Mouse (Mus musculus) left cerebral cortex, postnatal 10 days (tissue): ENCODE results near the gene Ccdc60. TPM values are rescaled to one million over a fixed set of nuclear protein-coding genes. Genes with fewer than 3 reads are reported as not detected.

Source experiments
- DNase-seq, 2 experiments: peaks; one replicate each; pipeline ENCODE4 v3.0.0; 2021 to 2022; ENCODE audit warnings: low spot score in 2 of 2, mixed read lengths in 1 of 2; ENCODE audit errors: extremely low spot score in 1 of 2
- intact Hi-C: fragments of 180-260 bp; cut with DNase I; formaldehyde crosslinking; loops from one replicate; pipeline ENCODE4 v1.15.1; 2025
- total RNA-seq, 2 experiments: library from RNA; stranded (reverse); gene quantifications; 2 replicates each; pipeline ENCODE4 v1.2.3; 2021

Ccdc60 gene
- total RNA-seq, 2 experiments from 2014 or later, result 0.09 to 0.41 TPM

DNA sequence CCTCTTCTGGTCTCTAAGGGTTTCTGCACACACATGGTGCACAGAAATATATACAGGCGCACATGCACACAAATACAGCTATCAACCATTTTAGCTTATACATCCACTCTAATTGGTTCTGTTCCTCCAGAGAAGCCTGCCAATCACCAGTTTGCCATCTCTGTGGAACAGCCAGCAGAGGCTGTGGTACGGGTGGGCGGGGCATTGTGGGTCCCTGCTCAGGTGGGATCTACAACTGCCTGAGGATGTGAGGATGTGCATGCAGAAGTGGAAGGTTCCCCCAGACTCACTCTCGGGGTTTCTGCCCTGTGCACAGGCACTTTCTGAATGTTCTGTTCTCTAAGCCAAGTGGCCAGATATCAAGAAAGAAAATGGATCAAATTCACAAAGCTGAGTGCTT lies 10.8 kb downstream of the Ccdc60 start:
- intact Hi-C loops, result no loop called here
- no peak for DNase-seq

DNA sequence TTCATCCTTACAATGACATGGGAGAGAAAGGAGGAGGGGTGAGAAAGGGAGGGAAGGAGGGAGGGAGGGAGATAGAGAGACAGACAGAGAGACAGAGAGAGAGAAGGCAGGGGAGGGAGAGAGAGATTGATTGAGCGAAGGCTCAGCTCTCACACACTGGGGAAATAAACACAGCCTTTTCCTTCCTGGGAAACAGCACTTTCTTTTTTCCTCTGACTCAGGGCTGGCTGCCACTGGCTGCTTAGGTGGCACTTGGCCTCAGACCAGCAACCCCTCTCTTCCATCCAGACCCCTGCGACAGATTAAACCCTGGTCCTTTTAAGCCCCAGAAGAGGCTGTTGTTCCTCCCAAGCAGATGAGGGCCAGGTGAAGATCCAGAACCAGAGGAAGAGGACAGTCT lies 14.0 kb downstream of the Ccdc60 start:
- intact Hi-C loops, result no loop called here
- DNase-seq, result no peak

DNA sequence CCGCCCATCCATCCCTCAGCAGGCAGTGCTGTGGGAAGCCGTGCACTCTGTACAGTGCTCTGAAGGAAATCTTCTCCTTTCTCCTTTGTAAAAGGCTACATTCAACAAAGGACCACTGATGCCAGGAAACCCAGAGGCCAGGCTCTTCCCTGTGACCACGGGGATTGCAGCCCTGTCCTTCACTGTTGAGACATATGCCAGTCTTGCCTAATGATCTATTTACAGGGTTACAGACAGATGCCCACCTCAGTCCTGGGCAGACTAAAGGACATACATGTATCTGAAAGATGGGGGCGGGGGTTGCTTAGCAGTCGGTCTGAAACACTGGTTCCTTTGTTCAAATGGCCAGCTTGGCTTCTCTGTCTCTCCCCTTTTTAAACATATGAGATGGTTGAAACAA lies 14.4 kb downstream of the Ccdc60 start:
- intact Hi-C loops, result no loop called here
- no peak for DNase-seq

DNA sequence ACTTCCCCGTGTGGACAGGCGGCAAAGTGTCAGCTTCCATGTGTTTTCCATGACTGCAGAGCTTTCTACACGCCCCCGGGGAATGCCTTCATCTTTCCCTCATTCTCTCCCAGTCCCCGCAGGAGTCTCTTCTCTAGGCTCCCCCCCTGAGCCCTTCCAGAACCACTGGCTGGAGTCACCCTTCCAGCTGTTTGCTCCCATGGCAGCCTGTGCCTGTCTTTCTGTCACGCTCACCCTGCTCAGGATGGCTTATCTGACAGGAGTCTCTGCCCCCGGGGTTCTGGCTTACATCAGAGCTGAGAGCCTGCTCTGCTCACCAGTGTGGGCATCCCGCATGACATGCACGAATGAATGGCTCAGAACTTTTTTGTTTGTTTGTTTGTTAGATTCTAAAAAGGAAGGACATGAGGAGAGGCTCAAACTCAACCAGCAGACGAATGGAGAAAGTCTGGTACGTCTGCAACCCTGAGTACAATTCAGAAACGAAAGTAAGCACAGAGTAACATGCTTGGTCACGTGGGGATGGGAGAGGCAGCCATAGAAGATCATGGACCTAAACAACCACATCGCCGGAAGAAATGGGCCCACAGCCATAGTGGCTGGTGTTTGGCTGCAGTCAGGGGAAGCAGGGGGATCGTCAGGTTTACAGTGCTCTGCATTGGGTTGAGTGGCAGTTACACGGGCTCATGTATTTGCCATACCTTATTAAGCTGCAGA lies 17.1 kb downstream of the Ccdc60 start:
- intact Hi-C loops, result no loop called here

GRCm38 (mm10) chr5:116269212-116270145 lies 19.3 kb downstream of the Ccdc60 start:
- intact Hi-C loops, result no loop called here
- no peak for DNase-seq

More for the DNA sequence above, 17.1 kb downstream of the Ccdc60 start:
- DNase-seq, result peak in 1 of 2 experiments; percentile 8

- intact Hi-C loops, result no loop called here
- no peak for DNase-seq
Observed at GRCm38 (mm10) chr5:116262689-116263088, 26.1 kb downstream of the Ccdc60 start.

GRCm38 (mm10) chr5:116261944-116262343 lies 26.8 kb downstream of the Ccdc60 start:
- no peak for DNase-seq
- intact Hi-C loops, result no loop called here

GRCm38 (mm10) chr5:116260356-116260755 lies 28.4 kb downstream of the Ccdc60 start:
- intact Hi-C loops, result no loop called here
- DNase-seq, result no peak

- DNase-seq, result no peak
- intact Hi-C loops, result no loop called here
Observed at GRCm38 (mm10) chr5:116258321-116258860, 30.4 kb downstream of the Ccdc60 start.

- intact Hi-C loops, result no loop called here
- DNase-seq, result no peak
Observed at GRCm38 (mm10) chr5:116253914-116254313, 34.9 kb downstream of the Ccdc60 start.

- intact Hi-C loops, result no loop called here
Observed at GRCm38 (mm10) chr5:116252186-116252585, 36.6 kb downstream of the Ccdc60 start.

DNA sequence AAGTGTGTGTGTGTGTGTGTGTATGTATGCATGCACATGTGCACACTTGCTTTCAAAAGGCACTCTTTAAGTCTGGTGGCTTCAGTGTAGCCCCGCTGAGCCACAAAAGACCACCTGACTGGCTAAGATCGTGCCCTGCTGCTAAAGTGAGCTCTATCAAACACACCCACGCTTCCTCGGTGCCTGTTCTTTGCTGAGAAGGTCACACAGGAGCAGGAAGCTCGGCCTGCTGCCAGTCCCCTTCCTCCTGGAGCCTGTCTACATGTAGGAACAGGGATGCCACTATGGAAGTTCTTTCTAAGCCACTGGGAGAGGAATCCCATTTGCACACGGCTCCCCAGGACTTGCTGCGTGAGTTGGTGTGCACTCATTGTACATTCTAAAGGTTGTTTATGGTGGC lies 42.1 kb downstream of the Ccdc60 start:
- DNase-seq, result peak in 1 of 2 experiments; percentile 42
- intact Hi-C loops, result no loop called here

More at GRCm38 (mm10) chr5:116252186-116252585, 36.6 kb downstream of the Ccdc60 start:
- no peak for DNase-seq

DNA sequence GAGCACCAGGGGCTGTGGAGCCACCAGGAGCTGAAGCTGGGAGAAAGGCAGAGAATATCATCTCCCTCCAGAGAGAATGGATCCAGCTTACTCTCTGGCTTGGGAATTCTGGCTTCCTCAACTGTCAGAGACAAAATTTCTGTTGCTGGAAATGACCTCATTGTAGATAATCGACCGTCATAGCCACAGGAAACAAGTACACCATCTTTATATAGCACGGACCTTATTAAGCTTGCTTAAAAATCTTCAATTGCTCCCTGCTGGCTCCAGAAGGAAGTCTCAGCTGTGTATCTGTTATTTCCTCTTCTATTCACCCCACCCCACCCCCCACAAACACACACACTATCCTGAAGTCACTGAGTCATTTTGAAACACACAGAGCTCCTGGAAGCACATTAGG lies 44.3 kb downstream of the Ccdc60 start:
- intact Hi-C loops, result no loop called here

GRCm38 (mm10) chr5:116243622-116244021 lies 45.2 kb downstream of the Ccdc60 start:
- intact Hi-C loops, result no loop called here
- no peak for DNase-seq

More for the DNA sequence above, 44.3 kb downstream of the Ccdc60 start:
- no peak for DNase-seq

GRCm38 (mm10) chr5:116231841-116232643 lies 56.7 kb downstream of the Ccdc60 start:
- intact Hi-C loops, result loop anchor here (5.0 to 10.0 kb wide), 3 partner anchors 245 to 833 kb away; partner anchors contain the start of gene Srrm4
- peak; percentile 59 to 71 for DNase-seq

DNA sequence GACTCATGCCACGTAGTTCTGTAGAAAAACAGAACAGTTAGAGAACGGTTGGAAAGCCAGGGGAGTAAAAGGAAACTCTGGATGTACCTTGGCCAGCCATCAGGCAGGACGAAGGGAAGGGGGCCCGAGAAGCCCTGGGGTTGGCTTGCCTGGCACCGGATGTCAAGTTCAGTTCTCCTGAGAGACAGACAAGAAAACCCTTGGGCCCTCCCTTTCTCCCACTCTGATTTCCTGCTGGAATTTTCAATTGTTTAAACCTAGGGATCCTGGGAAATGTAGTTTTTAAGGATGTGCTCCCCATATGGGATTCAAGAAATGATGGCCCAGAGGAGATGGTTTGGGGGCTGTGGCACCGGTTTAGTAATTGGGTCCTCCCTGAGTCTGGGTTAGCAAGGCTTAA lies 60.4 kb downstream of the Ccdc60 start:
- DNase-seq, result no peak
- intact Hi-C loops, result no loop called here

- intact Hi-C loops, result no loop called here
- no peak for DNase-seq
Observed at GRCm38 (mm10) chr5:116224023-116224422, 64.8 kb downstream of the Ccdc60 start.

DNA sequence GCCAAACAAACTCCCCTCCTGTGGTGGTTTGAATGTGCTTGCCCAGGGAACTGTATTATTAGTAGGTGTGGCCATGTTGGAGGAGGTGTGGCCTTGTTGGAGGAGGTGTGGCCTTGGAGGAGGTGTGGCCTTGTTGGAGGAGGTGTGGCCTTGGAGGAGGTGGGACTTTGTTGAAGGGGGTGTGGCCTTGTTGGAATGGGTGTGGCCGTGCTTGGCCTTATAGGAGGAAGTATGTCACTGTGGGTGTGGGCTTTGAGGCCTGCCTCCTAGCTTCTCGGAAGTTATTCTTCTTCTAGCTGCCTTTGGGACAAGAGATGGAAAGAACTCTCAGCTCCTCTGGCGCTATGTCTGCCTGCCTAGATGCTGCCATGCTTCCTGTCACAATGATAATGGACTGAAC lies 66.9 kb downstream of the Ccdc60 start:
- intact Hi-C loops, result no loop called here
- DNase-seq, result no peak

DNA sequence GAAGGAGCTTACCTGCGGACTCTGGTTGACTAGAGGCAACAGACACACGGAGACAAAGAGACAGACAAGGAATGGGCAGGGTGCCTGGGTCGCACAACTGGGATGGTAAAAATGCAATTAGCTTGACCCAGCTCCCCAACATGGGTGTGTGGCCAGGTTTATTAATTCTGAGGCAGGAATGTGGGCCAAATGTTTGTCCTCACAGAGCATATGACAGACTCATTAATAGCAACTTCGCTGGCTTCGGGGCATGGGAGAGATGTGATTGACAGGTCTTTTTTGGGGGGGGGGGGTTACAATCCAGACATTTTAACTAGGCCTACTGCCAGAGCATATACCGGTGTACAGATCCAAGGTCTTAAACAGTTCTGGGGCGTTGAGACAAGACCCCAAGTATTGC lies 69.5 kb downstream of the Ccdc60 start:
- intact Hi-C loops, result no loop called here
- no peak for DNase-seq
